Mouse (Mus musculus) ZHBTc4 (cell line): Measurements from ENCODE around the gene Coq9.
"Not testable (repeated sequence)": the region's sequence is repeated elsewhere in the genome, so short reads cannot be mapped to it uniquely, and the experiment has no call there.

Experiments used
- DNase-seq: peaks from one replicate; pipeline ENCODE4 v3.0.0-alpha.2; 2011; ENCODE audit warnings: low read depth, low spot score

The Coq9 gene

DNA sequence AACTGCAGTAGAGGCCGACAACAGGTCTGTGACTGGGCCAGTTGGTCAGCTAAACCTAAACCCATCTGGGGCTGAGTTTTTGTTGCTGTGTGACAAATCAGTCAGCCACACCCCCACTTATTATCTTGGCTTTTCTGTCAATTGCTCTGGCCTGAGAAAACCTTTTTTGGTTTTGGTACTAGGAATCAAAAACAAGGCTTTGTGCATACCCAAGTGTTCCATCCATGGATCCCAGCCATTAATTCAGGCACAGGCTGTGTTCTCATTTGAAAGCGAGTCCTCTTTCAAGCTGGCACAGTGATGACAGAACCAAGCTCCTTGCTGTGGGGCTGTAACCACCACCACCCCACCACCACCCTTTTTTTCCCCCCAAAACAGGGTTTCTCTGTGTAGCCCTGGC is 16.7 kb upstream of the Coq9 start:
- no peak for DNase-seq

DNA sequence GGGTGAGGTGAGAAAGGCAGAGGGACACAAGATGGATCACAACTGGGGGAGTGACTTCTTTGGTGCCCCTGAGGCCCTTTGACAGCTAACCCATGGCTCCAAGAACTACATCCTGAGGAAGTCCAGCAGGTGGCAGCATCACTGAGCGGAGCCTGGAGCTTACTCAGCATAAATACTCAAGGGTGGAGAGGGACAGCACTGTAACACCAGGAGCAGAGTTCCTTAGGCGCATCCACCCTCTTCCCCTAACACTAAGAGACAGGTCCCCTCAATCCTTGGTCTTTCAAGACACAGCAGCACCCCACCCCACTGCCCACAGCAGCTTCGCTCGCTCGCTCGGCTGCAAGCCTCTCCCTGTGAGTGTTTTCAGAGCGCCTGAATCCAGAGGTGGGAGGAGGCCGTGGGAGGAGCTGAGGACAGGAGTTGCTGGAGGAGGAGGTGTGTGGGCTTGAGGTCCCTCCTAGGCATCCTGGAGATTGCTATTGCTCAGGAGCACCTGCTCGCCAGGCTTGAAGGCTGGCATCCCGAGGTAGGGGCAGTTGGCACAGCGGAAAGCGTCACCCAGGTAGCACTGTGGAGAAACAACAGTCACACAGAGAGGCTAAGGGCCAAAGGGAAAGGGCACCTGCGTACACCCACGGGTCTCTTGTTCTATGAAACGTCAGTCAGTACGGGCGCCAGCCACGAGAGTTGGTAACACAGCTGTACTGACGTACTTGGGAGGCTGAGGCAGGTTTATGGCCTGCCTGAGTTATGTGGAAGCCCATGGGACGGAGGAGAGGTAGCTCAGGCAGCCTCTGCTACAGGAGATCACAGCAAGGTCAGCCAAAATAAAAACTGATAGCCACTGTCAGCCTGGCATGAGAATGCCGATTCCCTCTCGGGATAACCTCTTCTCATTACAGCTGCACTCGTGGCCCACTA is 15.2 kb upstream of the Coq9 start:
- peak; percentile 86 for DNase-seq

DNA sequence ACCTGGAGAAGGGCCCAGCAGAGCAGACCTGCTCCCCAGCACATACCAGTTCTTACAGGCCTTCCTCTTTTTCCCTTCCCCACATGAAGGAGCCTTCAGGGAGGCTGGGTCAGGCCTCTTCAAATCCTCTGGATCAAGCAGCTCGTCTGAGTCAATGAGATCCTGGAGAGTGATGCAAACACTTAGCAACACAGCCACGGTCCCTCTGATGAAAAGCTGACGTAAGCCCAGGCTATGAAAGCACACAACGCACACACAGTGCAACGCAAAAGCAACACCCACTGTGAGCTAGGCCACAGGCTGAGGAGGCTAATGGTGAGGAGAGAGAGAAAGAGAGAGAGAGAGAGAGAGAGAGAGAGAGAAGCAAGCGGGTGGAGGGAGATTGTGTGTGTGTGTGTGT is 13.0 kb upstream of the Coq9 start:
- DNase-seq, result no peak

DNA sequence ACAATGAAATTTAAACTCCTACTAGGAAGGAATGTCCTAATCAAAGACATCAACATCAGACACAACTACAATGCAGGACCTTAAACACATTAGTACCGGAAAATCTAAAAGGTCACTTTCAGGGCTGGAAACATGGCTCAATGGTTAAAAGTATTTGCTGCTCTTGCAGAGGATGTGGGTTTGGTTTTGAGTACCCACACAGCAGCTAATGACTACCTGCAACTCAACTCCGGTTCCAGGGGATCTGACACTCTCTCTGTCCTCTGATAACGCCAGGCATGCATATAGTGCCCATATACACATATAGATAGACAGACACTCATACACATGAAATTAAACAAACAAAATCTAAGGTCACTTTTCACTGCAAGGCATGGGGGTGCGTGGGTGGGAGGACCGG is 11.9 kb upstream of the Coq9 start:
- no peak for DNase-seq

DNA sequence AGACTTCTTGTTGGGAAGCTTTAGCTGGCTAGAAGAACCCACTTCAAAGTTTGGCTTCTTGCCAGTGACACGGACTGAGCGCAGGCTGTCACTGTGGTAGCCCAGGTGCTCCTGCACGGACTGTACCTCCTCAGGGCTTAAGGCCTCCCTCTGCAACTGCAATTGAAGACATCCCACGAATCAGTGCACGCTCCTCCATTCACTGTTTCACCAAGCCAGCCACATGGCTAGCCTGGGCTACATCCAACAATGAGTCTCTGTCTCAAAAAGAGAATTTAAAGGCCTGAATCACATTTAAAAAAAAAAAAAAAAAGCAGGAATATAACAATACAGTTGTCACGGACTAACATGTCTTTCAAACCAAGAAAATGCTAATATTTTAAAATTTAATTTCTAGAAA is 9.8 kb upstream of the Coq9 start:
- no peak for DNase-seq

DNA sequence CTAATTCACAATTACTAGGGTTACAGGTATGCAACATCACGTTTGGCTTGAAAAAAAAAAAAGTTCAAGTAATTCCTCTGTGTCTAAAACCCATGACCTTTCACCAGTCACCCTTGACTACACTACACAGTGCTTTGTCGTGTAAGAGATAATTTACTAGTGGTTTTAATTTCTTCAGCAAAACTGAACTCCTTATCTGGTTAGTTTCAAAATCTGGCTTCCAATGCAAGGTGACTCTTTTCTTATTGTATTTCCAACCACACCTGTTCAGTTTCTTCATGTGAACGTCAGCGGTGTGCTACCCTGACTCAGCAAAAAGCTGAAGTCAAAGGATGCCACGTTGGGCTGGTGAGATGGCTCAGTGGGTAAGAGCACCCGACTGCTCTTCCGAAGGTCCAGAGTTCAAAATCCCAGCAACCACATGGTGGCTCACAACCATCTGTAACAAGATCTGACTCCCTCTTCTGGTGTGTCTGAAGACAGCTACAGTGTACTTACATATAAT is 4.2 kb upstream of the Coq9 start:
- DNase-seq, result not testable (repeated sequence)

DNA sequence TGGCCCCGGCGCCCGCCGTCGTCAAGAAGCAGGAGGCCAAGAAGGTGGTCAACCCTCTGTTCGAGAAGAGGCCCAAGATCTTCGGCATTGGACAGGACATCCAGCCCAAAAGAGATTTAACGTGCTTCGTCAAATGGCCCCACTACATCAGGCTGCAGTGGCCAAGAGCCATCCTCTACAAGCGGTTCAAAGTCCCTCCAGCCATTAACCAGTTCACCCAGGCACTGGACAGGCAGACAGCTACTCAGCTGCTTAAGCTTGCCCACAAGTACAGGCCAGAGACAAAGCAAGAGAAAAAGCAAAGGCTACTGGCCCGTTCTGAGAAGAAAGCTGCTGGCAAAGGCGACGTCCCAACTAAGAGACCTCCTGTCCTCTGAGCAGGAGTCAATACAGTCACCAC is 2.4 kb upstream of the Coq9 start:
- not testable (repeated sequence) for DNase-seq

DNA sequence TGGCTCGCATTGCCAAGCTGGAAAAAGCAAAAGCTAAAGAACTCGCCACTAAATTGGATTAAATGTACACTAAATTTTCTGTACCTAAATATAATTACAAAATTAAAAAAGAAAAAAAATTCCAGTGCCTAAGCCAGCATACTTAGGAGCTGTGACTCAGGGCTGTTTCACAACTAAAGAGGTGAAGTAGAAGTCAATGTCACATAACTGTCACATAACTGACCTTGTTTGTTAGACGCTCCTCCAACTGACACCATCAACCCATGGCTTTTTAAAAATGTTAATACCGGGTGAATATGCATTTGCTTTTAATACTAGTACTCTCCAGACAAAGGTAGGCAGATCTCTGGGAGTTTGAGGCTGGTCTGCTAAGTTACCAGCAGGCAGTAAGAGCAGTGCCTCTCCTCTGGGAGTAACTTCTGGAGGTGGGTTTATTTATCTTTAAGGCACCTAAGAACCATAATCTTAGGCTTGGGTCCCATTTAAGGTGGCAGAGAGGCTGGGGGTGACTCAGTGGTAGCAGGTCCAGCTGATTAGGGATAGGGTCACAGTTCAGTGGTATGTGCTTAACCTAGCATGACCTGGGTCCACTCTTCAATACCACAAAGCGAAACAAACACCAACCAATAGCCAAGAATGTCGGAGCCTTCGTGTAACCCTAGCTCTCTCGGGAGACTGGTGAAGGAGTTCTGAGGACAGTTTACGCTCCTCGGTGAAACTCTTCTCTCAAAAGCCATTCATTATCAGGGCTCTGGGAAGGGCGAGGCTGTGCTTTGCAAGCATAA is 1.5 kb upstream of the Coq9 start:
- DNase-seq, result no peak

DNA sequence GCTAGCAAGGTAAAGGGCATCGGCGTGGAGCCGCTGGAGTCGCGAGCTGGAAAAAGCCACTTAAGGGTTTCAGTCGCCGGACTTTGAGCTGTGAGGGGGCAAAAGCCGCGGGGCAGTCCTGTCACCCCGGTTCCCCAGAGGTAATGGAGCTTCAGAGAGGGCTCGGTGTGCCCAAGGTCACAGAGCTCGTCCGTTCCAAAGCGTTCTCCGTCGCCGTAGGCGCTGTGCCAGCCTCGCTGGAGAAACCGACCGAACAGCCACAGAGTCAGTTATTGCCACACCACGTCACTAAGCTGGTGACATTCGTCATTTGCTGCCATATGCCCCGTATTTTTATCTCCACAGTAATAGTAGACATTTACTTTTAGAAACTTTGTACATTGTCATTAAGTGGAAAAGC is 479 bp downstream of the Coq9 start:
- DNase-seq, result no peak

DNA sequence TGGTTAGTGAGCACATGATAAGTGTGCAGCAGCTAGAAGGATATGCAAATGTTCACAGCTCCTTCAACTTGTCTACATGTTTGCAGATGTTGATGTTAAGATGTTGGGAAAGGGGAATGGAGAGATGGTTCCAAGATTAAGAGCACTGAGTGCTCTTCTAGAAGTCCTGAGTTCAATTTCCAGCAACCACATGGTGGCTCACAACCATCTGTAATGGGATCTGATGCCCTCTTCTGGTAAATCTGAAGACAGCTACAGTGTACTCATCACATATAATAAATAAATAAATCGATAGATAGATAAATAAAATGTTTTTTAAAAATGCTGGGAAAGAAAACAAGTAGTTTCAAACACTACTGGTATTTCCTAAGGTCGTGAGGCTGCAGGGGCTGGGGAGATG is 3.1 kb downstream of the Coq9 start:
- DNase-seq, result no peak

DNA sequence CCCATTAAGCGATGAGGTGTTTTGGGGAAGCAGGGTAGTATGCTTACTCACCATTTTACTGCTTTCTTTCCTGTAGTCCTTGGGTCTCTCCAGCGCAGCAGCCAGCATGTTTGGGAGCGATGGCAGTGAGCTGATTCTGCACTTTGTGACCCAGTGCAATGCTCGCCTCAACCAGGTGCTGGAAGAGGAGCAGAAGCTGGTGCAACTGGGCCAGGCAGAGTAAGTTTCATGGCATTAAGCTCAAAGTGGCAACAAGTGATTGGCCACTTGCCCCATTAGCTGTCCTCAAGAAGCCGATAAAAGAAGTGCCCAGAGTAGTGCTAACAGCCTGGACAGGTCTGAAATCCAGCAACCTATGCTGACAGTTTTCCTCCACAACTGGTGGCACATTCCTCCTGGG is 11.9 kb downstream of the Coq9 start:
- no peak for DNase-seq

DNA sequence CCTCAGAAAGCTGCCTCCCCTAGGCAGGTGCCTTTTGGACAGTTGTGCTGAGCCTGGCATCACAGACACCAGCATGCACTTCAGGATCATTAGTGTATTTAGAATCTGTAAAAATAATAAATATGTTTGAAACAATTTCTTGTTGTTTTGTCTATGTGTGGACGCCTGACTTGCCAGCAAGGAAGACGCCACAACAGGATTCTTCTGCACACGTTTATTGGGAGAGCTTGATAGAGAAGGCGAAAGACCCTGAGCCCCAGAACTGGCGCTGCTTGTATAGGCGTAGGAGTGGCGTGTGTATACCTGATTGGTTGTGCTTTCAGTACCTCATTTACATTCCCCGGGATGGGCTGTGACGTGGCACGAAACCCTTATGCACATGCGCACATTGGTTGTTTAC is 16.6 kb downstream of the Coq9 start:
- not testable (repeated sequence) for DNase-seq

DNA sequence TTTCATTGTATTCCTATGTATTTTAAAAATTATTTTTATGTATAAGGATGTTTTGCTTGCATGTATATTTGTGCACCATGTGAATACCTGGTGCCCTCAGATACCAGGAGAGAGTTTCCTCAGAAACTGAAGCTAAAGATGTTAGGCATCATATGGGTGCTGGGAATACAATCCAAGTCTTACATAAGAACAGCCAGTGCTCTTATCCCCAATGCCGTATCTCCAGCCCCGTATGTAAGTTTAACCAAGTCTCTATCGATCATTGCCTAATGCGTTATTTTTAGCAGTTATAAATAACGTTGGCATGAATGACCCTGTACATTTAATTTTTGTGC is 18.9 kb downstream of the Coq9 start:
- no peak for DNase-seq

DNA sequence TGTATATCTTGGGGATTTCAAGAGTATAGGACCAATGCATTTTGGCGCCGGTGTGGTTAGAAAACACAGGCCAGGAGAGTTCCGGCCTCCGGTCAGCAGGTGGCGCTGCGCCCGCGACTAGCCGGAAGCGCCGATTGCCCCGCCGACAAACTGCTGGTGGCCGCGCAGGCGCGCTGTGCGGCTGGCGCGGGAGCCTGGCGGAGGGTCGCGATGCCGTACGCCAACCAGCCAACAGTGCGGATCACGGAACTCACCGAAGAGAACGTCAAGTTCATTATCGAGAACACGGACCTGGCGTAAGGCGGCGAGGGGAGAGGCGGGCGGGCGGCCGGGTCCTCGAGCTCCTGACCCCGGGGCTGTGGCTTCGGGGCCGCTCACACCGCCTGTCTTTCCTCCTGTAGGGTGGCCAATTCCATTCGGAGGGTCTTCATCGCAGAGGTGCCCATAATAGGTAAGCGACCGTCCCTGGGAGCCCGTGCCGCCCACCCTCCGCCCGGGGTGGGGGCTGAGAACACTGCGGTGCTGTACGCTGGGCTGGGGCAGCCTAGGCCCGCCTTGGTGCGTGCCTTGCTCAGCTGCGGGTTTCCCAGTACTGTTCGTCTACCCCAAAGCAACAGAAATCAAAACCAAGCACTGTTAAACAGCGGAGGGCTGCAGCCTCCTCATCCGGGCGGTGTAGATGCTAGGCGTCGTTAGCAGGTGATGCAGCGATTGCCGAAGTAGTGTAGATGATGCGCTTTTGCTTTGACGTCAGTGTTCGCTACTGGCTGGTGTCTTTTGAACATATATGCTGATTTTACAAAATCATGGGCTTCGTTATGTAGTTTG is 19.4 kb downstream of the Coq9 start, which contains the start of gene Polr2c:
Gene Polr2c (plus strand): TSS at position 105 of the 828 bp plus-strand sequence.
- DNase-seq, result peak; percentile 93

DNA sequence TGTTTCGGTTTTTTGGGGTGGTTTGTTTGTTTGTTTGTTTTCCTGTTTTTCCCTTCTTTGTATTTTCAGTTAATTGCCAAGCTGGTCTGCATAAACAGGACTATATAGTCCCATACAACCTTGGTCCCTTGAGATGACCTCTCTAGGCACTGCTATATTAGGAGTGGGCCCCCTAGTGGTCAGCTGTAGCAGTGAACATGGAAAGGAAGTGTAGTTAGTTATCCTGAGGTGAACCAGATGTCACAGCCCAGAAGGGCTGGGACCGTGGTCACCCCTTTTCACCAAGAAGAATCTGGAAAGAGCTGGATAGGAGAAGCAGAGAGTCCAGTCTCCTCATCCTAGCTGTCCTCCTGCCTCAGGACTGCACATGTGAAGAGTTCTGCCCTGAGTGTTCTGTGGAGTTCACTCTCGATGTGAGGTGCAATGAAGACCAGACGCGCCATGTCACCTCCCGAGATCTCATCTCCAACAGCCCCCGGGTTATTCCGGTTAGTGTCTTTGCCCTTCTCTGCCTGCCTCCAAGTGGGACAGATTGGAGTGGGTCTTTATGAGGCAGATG is 23.3 kb downstream of the Coq9 start:
- peak; percentile 76 for DNase-seq

DNA sequence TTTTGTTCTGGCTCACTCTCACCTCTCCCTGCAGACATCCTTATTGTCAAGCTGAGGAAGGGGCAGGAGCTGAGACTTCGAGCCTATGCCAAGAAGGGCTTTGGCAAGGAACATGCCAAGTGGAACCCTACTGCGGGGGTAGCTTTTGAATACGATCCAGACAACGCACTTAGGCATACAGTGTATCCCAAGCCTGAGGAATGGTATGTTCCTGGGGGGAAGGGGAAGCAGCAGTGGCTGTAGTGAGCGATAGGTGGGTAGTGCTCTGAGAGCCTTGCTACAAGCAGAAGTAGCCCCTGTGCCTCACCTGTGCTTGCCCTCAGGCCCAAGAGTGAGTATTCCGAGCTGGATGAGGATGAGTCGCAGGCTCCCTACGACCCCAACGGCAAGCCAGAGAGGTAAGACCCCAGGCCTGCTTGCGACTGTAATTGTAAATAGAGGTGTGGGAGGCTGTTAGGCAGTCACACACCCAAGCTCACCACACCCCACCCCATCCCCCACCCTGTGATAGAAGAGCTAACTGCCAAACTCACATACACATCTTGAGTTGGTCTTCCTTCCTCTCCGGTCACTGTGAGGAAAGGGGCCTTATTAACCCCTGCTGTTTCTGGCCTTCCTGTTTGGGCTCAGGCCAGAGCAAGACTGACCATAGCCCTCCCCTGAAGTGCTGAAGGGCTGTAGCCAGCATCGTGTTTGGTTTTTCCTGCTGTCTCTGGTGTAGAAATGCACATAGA is 24.5 kb downstream of the Coq9 start:
- DNase-seq, result no peak

DNA sequence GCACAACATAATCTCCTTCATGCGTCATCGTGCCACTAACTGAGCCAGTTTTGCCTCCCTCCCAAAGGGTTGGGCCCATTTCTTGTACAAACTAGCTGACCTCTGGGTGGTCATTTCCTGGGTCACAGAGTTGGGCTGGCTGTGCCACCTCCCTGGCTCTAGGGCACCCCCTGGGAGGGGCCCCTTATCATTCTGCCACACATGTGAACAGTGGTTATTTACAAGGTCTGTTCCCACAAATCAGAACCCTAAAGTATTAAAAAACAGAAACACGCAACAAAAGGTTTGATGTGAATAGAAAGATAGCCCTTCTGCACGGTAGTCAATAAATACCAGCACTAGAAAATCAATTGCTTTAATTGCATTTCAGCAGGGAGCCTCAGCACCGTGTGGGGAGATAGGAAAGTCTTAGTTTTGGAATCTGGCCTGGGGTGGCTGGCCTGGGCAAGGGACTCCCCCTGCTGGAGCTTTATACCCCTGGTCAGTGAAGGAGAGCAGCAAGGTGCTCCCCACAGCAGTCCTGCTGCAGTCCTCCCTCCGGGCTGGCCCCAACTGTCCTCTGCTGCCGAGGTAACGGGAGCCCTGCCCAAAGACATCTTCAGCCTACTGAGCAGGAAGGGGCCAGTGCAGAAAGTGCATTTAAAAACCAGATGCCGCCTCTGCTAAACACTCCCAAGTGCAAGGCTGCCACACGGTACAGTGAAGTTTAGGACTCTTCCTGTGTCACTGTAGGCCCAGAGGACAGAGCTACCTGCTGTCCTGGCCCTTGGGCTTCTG is 26.0 kb downstream of the Coq9 start:
- DNase-seq, result no peak

DNA sequence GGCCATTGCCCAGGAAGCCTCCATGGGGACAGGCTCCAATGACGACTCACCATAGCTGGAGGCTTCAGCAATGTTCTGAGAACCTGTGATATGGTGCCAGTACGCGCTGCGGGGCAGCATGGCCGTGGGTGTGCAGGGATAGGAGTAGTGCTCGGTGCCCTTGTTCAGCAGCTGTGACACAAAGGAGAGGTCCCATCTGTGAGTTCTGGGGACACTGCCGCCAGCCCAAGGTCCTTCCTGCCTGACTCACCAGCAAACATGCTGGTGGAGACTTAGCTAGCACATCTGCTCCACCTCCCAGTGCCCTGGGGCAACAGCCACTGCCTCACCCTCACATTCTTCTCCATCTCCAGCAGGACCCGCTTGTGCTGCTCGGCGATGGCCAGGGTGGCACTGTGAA is 27.2 kb downstream of the Coq9 start:
- peak; percentile 43 for DNase-seq

DNA sequence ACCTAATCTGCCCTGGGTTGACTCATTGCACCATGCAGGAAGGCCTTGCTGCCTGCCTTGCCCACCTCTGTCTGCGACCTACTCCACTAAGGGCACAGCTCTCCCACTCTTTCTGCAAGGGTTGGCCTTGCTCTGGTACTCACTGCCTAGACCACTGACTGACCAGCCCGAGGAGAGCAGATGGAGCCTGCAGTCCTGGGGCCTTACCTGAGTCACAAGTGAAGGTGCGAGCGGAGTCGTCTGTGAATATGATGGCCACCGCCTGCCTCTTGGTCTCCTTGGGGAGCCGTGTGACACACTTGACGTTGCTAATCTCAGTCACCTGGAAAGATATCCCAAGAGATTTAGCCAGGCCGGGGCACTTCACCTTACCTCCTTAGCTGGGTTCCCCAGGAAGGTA is 28.8 kb downstream of the Coq9 start:
- DNase-seq, result no peak

DNA sequence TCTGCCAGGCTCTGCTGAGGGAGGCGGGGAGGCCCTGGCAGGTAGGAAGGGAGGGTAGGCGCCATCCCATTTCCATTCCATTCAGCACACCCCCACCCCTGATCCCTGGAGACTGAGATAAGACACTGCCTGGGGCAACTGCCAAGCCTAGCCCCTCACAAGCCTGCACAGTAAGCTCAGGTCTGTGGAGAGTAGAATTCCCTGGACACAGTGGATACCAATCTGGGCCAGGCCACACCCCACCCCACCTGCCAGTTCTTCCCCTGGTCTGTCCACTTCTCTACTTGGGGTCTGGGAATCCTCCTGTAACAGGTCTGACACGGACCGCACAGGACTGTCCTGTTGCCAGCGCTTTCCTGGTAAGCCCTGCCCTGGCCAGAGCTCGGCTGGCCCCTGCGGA is 31.0 kb downstream of the Coq9 start:
- DNase-seq, result no peak
